Mouse (Mus musculus) MEL (cell line): Measurements from ENCODE around the gene Smim4. TPM values are rescaled to one million over a fixed set of nuclear protein-coding genes. Genes with fewer than 3 reads are reported as not detected.

Source experiments
- DNase-seq: peaks from one replicate; pipeline ENCODE4 v3.0.0; 2011; ENCODE audit warnings: low read depth, low spot score
- H3K27ac ChIP-seq: 2 replicates; pipeline ENCODE4 v1.5.1; 2012; ENCODE audit warnings: low read depth, mild to moderate bottlenecking, control low read depth, low read length, moderate library complexity; ENCODE audit not compliant: control insufficient read depth
- H3K27me3 ChIP-seq, 2 experiments: fragments of 150-350 bp in 1 of 2; sonication (generic) in 1 of 2; 2 replicates each; pipeline ENCODE4 v1.6.1; 2012; ENCODE audit warnings: low read length in 2 of 2, mild to moderate bottlenecking in 2 of 2, improper control_type of control experiment in 1 of 2, moderate library complexity in 1 of 2; ENCODE audit not compliant: insufficient read depth in 2 of 2, control insufficient read depth in 1 of 2
- H3K36me3 ChIP-seq, 2 experiments: 2 replicates each; pipeline ENCODE4 v1.6.1; 2012 to 2014; ENCODE audit warnings: low read length in 2 of 2, improper control_type of control experiment in 1 of 2, inconsistent platforms in 1 of 2, mild to moderate bottlenecking in 1 of 2; ENCODE audit not compliant: insufficient read depth in 2 of 2, control insufficient read depth in 1 of 2
- H3K4me1 ChIP-seq, 2 experiments: fragments of 150-350 bp in 1 of 2; sonication (generic) in 1 of 2; 2 replicates each; pipeline ENCODE4 v1.6.1; 2012; ENCODE audit warnings: low read length in 2 of 2, improper control_type of control experiment in 1 of 2, mild to moderate bottlenecking in 1 of 2; ENCODE audit not compliant: insufficient read depth in 2 of 2, control insufficient read depth in 1 of 2
- H3K4me3 ChIP-seq, 2 experiments: fragments of 150-350 bp in 1 of 2; sonication (generic) in 1 of 2; 2 replicates each; pipeline ENCODE4 v1.5.1; 2012; ENCODE audit warnings: low read depth in 2 of 2, low read length in 2 of 2, mild to moderate bottlenecking in 2 of 2, moderate library complexity in 2 of 2, control low read depth in 1 of 2, improper control_type of control experiment in 1 of 2; ENCODE audit not compliant: control insufficient read depth in 1 of 2, insufficient read depth in 1 of 2
- H3K79me2 ChIP-seq: 2 replicates; pipeline ENCODE4 v1.6.1; 2012; ENCODE audit warnings: mild to moderate bottlenecking, low read length, moderate library complexity; ENCODE audit not compliant: control insufficient read depth, poor library complexity, insufficient read depth
- H3K9ac ChIP-seq: 2 replicates; pipeline ENCODE4 v1.6.1; 2012; ENCODE audit warnings: low read depth, mild to moderate bottlenecking, control low read depth, low read length, moderate library complexity; ENCODE audit not compliant: control insufficient read depth, poor library complexity, severe bottlenecking
- H3K9me3 ChIP-seq: fragments of 150-350 bp; sonication (generic); replicated peaks from 2 replicates; pipeline ENCODE4 v1.6.1; 2012; ENCODE audit warnings: mild to moderate bottlenecking, low read length, improper control_type of control experiment, moderate library complexity; ENCODE audit not compliant: insufficient read depth
- CHD2 ChIP-seq: IDR thresholded peaks from 2 replicates; pipeline ENCODE4 v1.6.1; 2011; ENCODE audit warnings: low read length, improper control_type of control experiment
- CTCF ChIP-seq, 3 experiments: IDR thresholded peaks in 2 of 3; conservative IDR thresholded peaks in 1 of 3; 2 replicates each; pipeline ENCODE4 v1.5.1; 2011 to 2012; ENCODE audit warnings: low read length in 3 of 3, low read depth in 2 of 3, mild to moderate bottlenecking in 2 of 3, improper control_type of control experiment in 1 of 3, inconsistent platforms in 1 of 3, mixed read lengths in 1 of 3, moderate library complexity in 1 of 3; ENCODE audit not compliant: control insufficient read depth in 1 of 3, insufficient read depth in 1 of 3, poor library complexity in 1 of 3, severe bottlenecking in 1 of 3
- E2F4 ChIP-seq: IDR thresholded peaks from 2 replicates; pipeline ENCODE4 v1.6.1; 2011; ENCODE audit warnings: low read depth, low read length, improper control_type of control experiment, borderline replicate concordance
- ELF1 ChIP-seq: IDR thresholded peaks from 2 replicates; pipeline ENCODE4 v1.6.1; 2014; ENCODE audit warnings: low read depth, mild to moderate bottlenecking, inconsistent platforms, low read length, improper control_type of control experiment, moderate library complexity
- EP300 ChIP-seq, 2 experiments: IDR thresholded peaks; 2 replicates each; pipeline ENCODE4 v1.6.1; 2011; ENCODE audit warnings: improper control_type of control experiment in 2 of 2, low read length in 2 of 2, low read depth in 1 of 2, mild to moderate bottlenecking in 1 of 2
- GABPA ChIP-seq: IDR thresholded peaks from 2 replicates; pipeline ENCODE4 v1.6.1; 2012; ENCODE audit warnings: low read depth, mild to moderate bottlenecking, inconsistent platforms, low read length, improper control_type of control experiment, moderate library complexity
- MAFK ChIP-seq: IDR thresholded peaks from 2 replicates; pipeline ENCODE4 v1.6.1; 2011; ENCODE audit warnings: low read depth, mild to moderate bottlenecking, low read length, improper control_type of control experiment, borderline replicate concordance
- MAX ChIP-seq: IDR thresholded peaks from 2 replicates; pipeline ENCODE4 v1.6.1; 2011; ENCODE audit warnings: low read length, improper control_type of control experiment
- MAZ ChIP-seq: IDR thresholded peaks from 2 replicates; pipeline ENCODE4 v1.6.1; 2012; ENCODE audit warnings: low read depth, mild to moderate bottlenecking, inconsistent platforms, low read length, improper control_type of control experiment
- MEF2A ChIP-seq: IDR thresholded peaks from 2 replicates; pipeline ENCODE4 v1.6.1; 2014; ENCODE audit warnings: low read depth, mild to moderate bottlenecking, inconsistent platforms, low read length, improper control_type of control experiment; ENCODE audit not compliant: poor library complexity, insufficient replicate concordance, severe bottlenecking; ENCODE audit errors: extremely low read depth
- MYC ChIP-seq: IDR thresholded peaks from 2 replicates; pipeline ENCODE4 v1.6.1; 2011; ENCODE audit warnings: low read depth, mild to moderate bottlenecking, low read length, improper control_type of control experiment, moderate library complexity
- POLR2AphosphoS5 ChIP-seq: IDR thresholded peaks from 2 replicates; pipeline ENCODE4 v1.6.1; 2012; ENCODE audit warnings: low read depth, borderline replicate concordance, mild to moderate bottlenecking, inconsistent platforms, low read length, moderate library complexity, mixed read lengths
- RCOR1 ChIP-seq: IDR thresholded peaks from 2 replicates; pipeline ENCODE4 v1.6.1; 2012; ENCODE audit warnings: low read depth, mild to moderate bottlenecking, inconsistent platforms, low read length, improper control_type of control experiment
- SIN3A ChIP-seq: IDR thresholded peaks from 2 replicates; pipeline ENCODE4 v1.6.1; 2012; ENCODE audit warnings: low read length, improper control_type of control experiment, inconsistent platforms
- SMC3 ChIP-seq: IDR thresholded peaks from 2 replicates; pipeline ENCODE4 v1.6.1; 2011; ENCODE audit warnings: low read depth, low read length, improper control_type of control experiment
- USF2 ChIP-seq, 2 experiments: IDR thresholded peaks; 2 replicates each; pipeline ENCODE4 v1.6.1; 2011 to 2012; ENCODE audit warnings: improper control_type of control experiment in 2 of 2, low read length in 2 of 2, borderline replicate concordance in 1 of 2, inconsistent platforms in 1 of 2, low read depth in 1 of 2, mild to moderate bottlenecking in 1 of 2; ENCODE audit not compliant: insufficient read depth in 1 of 2
- ZC3H11A ChIP-seq: IDR thresholded peaks from 2 replicates; pipeline ENCODE4 v1.6.1; 2012; ENCODE audit warnings: low read depth, mild to moderate bottlenecking, inconsistent platforms, low read length, improper control_type of control experiment
- polyA plus RNA-seq, 2 experiments: library from polyadenylated mRNA; stranded (reverse) in 1 of 2; unstranded in 1 of 2; fragments of >175 nt in 1 of 2; fragments of >200 nt in 1 of 2; gene quantifications; 2 replicates each; pipeline versions ENCODE4 v1.2.1 to v1.2.4; 2012; ENCODE audit warnings: low replicate concordance in 2 of 2, low read depth in 1 of 2; ENCODE audit not compliant: insufficient read length in 2 of 2, insufficient read depth in 1 of 2, missing spikeins in 1 of 2
- total RNA-seq: library from RNA; depleted of rRNA; stranded (reverse); fragments of 300-350 nt; gene quantifications from 2 replicates; pipeline ENCODE4 v1.2.3, GENCODE M21; 2012

Smim4 gene
- total and polyA plus RNA-seq, 3 experiments: 87.8 to 122 TPM; not detected in 1

DNA sequence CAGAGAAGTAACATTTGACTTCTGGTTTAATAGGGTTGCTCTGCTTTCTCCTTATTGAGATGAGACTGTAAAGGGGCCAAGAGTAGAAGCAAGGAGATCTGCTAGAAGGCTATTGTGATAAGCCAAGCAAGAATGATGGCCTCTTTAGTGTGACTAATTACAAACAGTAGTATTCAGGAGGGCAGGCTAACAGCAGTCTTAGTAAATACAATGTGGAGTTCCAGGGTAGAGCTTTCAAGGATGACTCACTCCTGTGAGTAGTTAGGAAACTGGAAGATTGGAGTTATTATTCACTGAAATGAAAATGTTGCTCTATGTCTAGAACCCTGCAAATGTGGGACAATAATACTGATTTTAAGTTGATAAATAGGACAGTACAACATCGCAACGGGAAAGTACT lies 40.2 kb downstream of the Smim4 start:
- no peak overlapping the region for H3K27ac ChIP-seq
- H3K4me3 ChIP-seq: no peak overlapping the region
- TF ChIP-seq GABPA (no peak), SMC3 (no peak), ELF1 (no peak), MAX (no peak), E2F4 (no peak), CHD2 (no peak), POLR2AphosphoS5 (no peak), SIN3A (no peak), RCOR1 (no peak), CTCF (IDR thresholded peaks at IDR 0.05 in 2 of 3, conservative IDR thresholded peaks at IDR 0.05 in 1 of 3; ENCODE audit: control insufficient read depth in 1 of 3, insufficient read depth in 1 of 3, low read depth in 2 of 3, low read length in 3 of 3, poor library complexity in 1 of 3, severe bottlenecking in 1 of 3) (no peak), USF2 (IDR thresholded peaks at IDR 0.05; ENCODE audit: borderline replicate concordance in 1 of 2, insufficient read depth in 1 of 2, low read depth in 1 of 2, low read length in 2 of 2) (no peak), MEF2A (no peak), MAZ (no peak), MAFK (no peak)
- H3K27me3 ChIP-seq: no peaks in the 10 kb centered on the region
- no peaks in the 10 kb centered on the region for H3K9me3 ChIP-seq
- peaks cover 0 to 38% of the 10 kb centered on the region in 2 experiments; a peak in 3 of 4 replicates for H3K36me3 ChIP-seq
- no peak for DNase-seq
- H3K9ac ChIP-seq: no peak overlapping the region
- H3K4me1 ChIP-seq: no peaks in the 10 kb centered on the region
- no peaks in the 10 kb centered on the region for H3K79me2 ChIP-seq

DNA sequence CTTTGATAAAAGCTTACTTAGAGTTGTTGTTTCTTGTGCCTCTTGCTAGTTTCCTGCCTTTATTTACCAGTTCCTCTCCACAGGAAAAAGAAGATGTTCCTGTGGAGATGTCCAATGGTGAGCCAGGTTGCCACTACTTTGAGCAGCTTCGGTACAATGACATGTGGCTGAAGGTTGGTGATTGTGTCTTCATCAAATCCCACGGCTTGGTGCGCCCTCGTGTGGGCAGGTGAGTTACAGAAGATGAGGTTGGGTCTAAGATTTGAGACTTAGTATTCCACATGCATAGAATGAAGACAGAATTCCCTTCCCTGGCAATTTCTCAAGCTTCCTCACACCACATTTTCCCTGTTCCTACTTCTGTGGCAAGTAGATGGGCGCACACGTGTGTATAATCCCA lies 41.3 kb downstream of the Smim4 start:
- Histone ChIP-seq H3K79me2 (no peaks in the 10 kb centered on the region), H3K9me3 (no peaks in the 10 kb centered on the region), H3K27me3 (no peaks in the 10 kb centered on the region), H3K27ac (no peak overlapping the region), H3K4me3 (no peak overlapping the region), H3K36me3 (peaks cover 0 to 46% of the 10 kb centered on the region in 2 experiments; a peak in 3 of 4 replicates), H3K4me1 (no peaks in the 10 kb centered on the region), H3K9ac (no peak overlapping the region)
- TF ChIP-seq ZC3H11A (no peak), CTCF (IDR thresholded peaks at IDR 0.05 in 2 of 3, conservative IDR thresholded peaks at IDR 0.05 in 1 of 3; ENCODE audit: control insufficient read depth in 1 of 3, insufficient read depth in 1 of 3, low read depth in 2 of 3, low read length in 3 of 3, poor library complexity in 1 of 3, severe bottlenecking in 1 of 3) (peak in 2 of 3 experiments; percentile 16 to 36; a peak in 3 of 6 replicates), EP300 (IDR thresholded peaks at IDR 0.05; ENCODE audit: low read depth in 1 of 2, low read length in 2 of 2) (no peak), SIN3A (no peak), MYC (no peak), SMC3 (no peak)
- DNase-seq: no peak
